Mouse (Mus musculus) cerebellum, adult 2 months (tissue): Measurements from ENCODE around the gene Mob2.

ENCODE experiments used
- CTCF ChIP-seq: fragments of 200-500 bp; IDR thresholded peaks from 2 replicates; pipeline ENCODE4 v1.5.1; 2011; ENCODE audit warnings: low read depth, mild to moderate bottlenecking, control low read depth, low read length, moderate library complexity, borderline replicate concordance; ENCODE audit not compliant: insufficient read depth
- POLR2A ChIP-seq: fragments of 200-500 bp; IDR thresholded peaks from 2 replicates; pipeline ENCODE4 v1.6.1; 2011; ENCODE audit warnings: low read length, control low read depth, borderline replicate concordance; ENCODE audit not compliant: insufficient read depth

DNA sequence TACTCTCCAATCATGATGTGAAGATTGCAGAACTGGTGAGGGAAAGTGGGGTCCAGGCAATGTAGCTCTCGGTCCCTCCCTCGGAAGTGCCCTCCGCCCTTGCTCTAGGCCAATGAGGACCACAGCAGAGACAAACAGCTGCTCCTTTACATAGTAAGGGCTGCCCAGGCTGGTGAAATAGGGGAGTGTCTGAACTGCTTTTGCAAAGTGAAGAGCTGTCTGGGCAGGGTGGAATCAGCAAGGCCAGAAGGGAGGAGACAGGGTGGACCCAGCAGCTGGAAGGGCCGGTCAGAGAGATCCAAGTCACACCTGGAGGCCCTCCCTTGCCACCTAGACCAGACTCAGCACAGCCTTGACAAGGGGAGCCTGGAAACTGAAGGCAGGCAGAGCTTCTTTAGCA, 34.9 kb downstream of the Mob2 start:
- no peak for TF ChIP-seq CTCF
- TF ChIP-seq POLR2A = no peak
